ENCODE assay signal across 8 mouse cellular contexts in the genomic region with DNA sequence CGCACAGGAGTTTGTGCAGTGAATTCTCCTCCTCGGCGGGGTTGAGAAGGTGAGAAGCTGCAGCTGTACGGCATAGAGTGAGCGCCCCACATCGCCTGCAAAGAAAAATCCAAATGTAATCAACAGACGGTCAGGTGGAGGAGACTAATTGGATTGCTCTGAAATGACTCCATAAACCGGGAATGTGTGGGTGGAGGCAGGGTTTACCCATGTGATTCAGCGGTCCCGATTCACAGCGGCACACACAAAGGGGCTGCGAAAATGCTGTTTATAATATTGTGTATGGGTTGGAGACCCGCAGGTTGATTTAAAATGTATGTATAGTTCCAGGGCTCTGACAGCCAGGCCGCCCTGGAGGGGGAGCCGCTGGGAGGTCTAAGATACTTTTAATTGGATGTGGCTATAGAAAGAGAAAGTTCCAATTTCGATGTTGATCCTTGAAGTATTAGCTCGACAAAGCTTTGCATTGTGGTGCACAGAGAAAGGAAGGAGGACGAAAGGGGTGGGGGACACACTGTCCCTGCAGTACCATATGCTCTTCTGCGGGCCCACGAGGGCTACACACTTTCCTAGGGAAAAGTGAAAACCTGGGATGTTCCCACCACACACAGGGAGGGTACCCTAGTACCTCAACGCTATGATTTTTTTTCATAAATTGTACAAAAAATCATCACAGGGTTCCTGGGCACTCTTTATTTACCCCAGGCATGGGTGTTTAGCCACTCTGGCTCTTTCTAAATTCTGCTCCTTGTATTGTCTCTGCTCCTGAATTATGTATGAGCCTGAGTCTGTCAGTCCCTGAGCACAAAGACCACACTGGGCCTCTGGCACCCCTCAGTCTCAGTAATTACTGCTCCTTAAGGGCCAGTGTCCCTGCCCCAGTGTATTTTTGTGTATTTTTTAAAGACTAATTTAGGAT.
DNase-seq lines count a peak whose midpoint lies in the region; ATAC-seq and TF ChIP-seq lines count a peak whose summit lies in the region.

No protein-coding gene starts in this region.

- TF ChIP-seq CTCF in E14TG2a.4 (conservative IDR thresholded peaks at IDR 0.05; ENCODE audit: low read length) = no peak

- ATAC-seq in hindbrain, embryonic 12.5 days (ENCODE audit: low FRiP score) = peak; percentile 89
- ATAC-seq in limb, embryonic 14.5 days (ENCODE audit: low FRiP score, low read depth) = peak; percentile 50; the same call in 1 of the 2 replicates
- peak; percentile 68; the same call in 1 of the 2 replicates for ATAC-seq in stomach, embryonic 14.5 days (ENCODE audit: insufficient number of reproducible peaks, insufficient read depth, low FRiP score, low read depth)

- H3K27ac ChIP-seq in hindbrain, embryonic 12.5 days = peak overlapping the region; percentile 95
- H3K27ac ChIP-seq in limb, embryonic 14.5 days (replicated peaks; ENCODE audit: low read depth, low read length) = no peak overlapping the region
- H3K27ac ChIP-seq in stomach, embryonic 14.5 days (ENCODE audit: low read length) = no peak overlapping the region

- peaks cover 26% of the 10 kb centered on the region for H3K9me3 ChIP-seq in E14TG2a.4 (ENCODE audit: low read length)
- no peaks in the 10 kb centered on the region for H3K9me3 ChIP-seq in hindbrain, embryonic 12.5 days (replicated peaks)
- no peaks in the 10 kb centered on the region for H3K9me3 ChIP-seq in limb, embryonic 14.5 days (ENCODE audit: control insufficient read depth, low read length)
- H3K9me3 ChIP-seq in stomach, embryonic 14.5 days (ENCODE audit: control insufficient read depth, low read depth, low read length) = no peaks in the 10 kb centered on the region

- H3K4me2 ChIP-seq in hindbrain, embryonic 12.5 days (replicated peaks) = peak overlapping the region; percentile 44
- peak overlapping the region; percentile 4 for H3K4me2 ChIP-seq in limb, embryonic 14.5 days (replicated peaks; ENCODE audit: low read depth, low read length, severe bottlenecking)
- peak overlapping the region; percentile 31 for H3K4me2 ChIP-seq in stomach, embryonic 14.5 days (replicated peaks; ENCODE audit: low read depth, low read length)

- peak; percentile 17 for DNase-seq in adrenal gland, adult 2 months
- DNase-seq in adrenal gland, postnatal 14 days = no peak
- no peak for DNase-seq in limb, embryonic 14.5 days (ENCODE audit: low spot score)
- no peak for DNase-seq in liver
- DNase-seq in heart, adult 8-10 months (ENCODE audit: low spot score) = no peak

- peak overlapping the region; percentile 29; the same call in 1 of the 2 replicates for H3K4me3 ChIP-seq in E14TG2a.4 (replicated peaks; ENCODE audit: low read length)
- no peak overlapping the region for H3K4me3 ChIP-seq in hindbrain, embryonic 12.5 days
- H3K4me3 ChIP-seq in limb, embryonic 14.5 days (replicated peaks; ENCODE audit: low read length) = 0 out of 2 replicates have a peak overlapping the region, but pooled peaks have one; percentile 4
- no peak overlapping the region for H3K4me3 ChIP-seq in stomach, embryonic 14.5 days (ENCODE audit: low read depth, low read length)

- H3K36me3 ChIP-seq in E14TG2a.4 (ENCODE audit: insufficient read depth, low read length) = no peaks in the 10 kb centered on the region
- H3K36me3 ChIP-seq in hindbrain, embryonic 12.5 days = no peaks in the 10 kb centered on the region
- no peaks in the 10 kb centered on the region for H3K36me3 ChIP-seq in limb, embryonic 14.5 days (ENCODE audit: control insufficient read depth, insufficient read depth, low read length)
- no peaks in the 10 kb centered on the region for H3K36me3 ChIP-seq in stomach, embryonic 14.5 days (ENCODE audit: control insufficient read depth, insufficient read depth, low read length)

- peaks cover 25% of the 10 kb centered on the region for H3K27me3 ChIP-seq in E14TG2a.4 (ENCODE audit: insufficient read depth, low read length)
- no peaks in the 10 kb centered on the region for H3K27me3 ChIP-seq in hindbrain, embryonic 12.5 days
- H3K27me3 ChIP-seq in limb, embryonic 14.5 days (ENCODE audit: control insufficient read depth, insufficient read depth, low read length) = no peaks in the 10 kb centered on the region
- H3K27me3 ChIP-seq in stomach, embryonic 14.5 days (ENCODE audit: control insufficient read depth, insufficient read depth, low read length) = no peaks in the 10 kb centered on the region

- H3K4me1 ChIP-seq in E14TG2a.4 (replicated peaks; ENCODE audit: low read depth, low read length) = peaks cover 44% of the 10 kb centered on the region
- H3K4me1 ChIP-seq in hindbrain, embryonic 12.5 days = peaks cover 37% of the 10 kb centered on the region
- H3K4me1 ChIP-seq in limb, embryonic 14.5 days (ENCODE audit: control insufficient read depth, insufficient read depth, low read length) = no peaks in the 10 kb centered on the region
- no peaks in the 10 kb centered on the region; the same call in 1 of the 2 replicates for H3K4me1 ChIP-seq in stomach, embryonic 14.5 days (ENCODE audit: control insufficient read depth, insufficient read depth, low read length)

- TF ChIP-seq POLR2A in limb, embryonic 14.5 days (IDR thresholded peaks at IDR 0.05; ENCODE audit: borderline replicate concordance, extremely low read depth, insufficient read depth, insufficient read length) = no peak

- 17% methylated on average over 21 of the region's 21 CpGs for WGBS in hindbrain, embryonic 12.5 days
- WGBS in limb, embryonic 14.5 days = 29% methylated on average over 21 of the region's 21 CpGs
- 24% methylated on average over 21 of the region's 21 CpGs for WGBS in stomach, embryonic 14.5 days

- peak overlapping the region; percentile 35 for H3K9ac ChIP-seq in hindbrain, embryonic 12.5 days
- 0 out of 2 replicates have a peak overlapping the region, but pooled peaks have one; percentile 17 for H3K9ac ChIP-seq in limb, embryonic 14.5 days (ENCODE audit: low read depth, low read length, severe bottlenecking)
- H3K9ac ChIP-seq in stomach, embryonic 14.5 days (replicated peaks; ENCODE audit: low read depth, low read length) = no peak overlapping the region

Comparison
In these comparisons a context has a peak if more than half of its experiments do, and no peak if none do; other contexts are left out.
1. H3K4me3 ChIP-seq: peak in E14TG2a.4 (single experiment) and limb, embryonic 14.5 days (single experiment); none in hindbrain, embryonic 12.5 days (single experiment) and stomach, embryonic 14.5 days (single experiment).
2. Peak in every context shown above with its lines, with median percentiles within 50 percentile points of each other: ATAC-seq and H3K4me2 ChIP-seq.